Mouse (Mus musculus) adrenal gland, adult 2 months (tissue): ENCODE data around the gene Zdhhc12. TPM values are rescaled to one million over a fixed set of nuclear protein-coding genes. Genes with fewer than 3 reads are reported as not detected.
"Not testable (repeated sequence)": the region's sequence is repeated elsewhere in the genome, so short reads cannot be mapped to it uniquely, and the experiment has no call there.

Experiments
- DNase-seq: peaks from one replicate; pipeline ENCODE4 v3.0.0; 2021
- polyA plus RNA-seq: library from polyadenylated mRNA; depleted of rRNA; stranded (reverse); fragments of >200 nt; gene quantifications from 2 replicates; pipeline ENCODE4 v1.2.3, GENCODE M21; 2012; rRNA removed
- total RNA-seq, 2 experiments: library from RNA; stranded (reverse); gene quantifications; 2 replicates each; pipeline ENCODE4 v1.2.3; 2021

The Zdhhc12 gene
- total and polyA plus RNA-seq, 3 experiments: 16.2 to 120 (median 18.9) TPM

DNA sequence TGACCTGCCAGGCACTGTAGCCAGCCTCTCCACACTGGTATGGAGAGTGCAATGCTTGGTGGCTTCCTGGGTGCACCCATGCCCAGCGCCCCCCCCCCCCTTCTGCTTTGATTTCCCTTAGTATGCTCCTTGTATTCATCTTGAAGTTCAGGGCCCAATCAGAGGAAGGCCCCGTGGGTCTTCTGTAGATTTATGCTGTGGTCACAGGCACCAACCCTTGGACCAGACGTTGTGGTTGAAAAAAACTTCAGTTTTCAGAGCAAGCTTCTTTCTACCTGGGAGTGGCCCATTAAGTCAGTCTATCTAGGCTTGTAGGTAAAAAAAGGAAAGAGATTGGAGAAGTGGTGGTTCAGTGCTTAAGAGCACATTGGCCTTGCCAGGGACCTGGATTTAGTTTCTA, 29.7 kb downstream of the Zdhhc12 start:
- DNase-seq: no peak

DNA sequence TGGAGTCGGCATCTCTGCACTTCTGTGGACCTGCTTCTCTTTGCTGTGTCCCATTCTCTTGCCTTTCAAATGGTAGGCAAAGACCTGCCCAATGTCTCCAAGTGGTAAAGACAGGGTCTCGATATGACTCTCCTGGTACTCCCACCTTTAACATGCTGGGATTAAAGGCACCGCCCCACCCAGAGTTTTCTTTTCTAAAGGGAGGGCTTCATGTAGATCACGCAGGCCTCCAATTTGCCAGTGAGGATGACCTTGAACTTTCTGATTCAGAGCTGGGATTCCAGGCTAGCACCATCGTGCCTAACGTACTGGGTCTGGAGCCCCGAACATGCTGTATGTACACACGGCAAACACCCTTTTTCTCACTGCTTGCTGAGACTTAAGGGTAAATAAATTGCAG, 30.2 kb downstream of the Zdhhc12 start:
- peak; percentile 85 for DNase-seq

DNA sequence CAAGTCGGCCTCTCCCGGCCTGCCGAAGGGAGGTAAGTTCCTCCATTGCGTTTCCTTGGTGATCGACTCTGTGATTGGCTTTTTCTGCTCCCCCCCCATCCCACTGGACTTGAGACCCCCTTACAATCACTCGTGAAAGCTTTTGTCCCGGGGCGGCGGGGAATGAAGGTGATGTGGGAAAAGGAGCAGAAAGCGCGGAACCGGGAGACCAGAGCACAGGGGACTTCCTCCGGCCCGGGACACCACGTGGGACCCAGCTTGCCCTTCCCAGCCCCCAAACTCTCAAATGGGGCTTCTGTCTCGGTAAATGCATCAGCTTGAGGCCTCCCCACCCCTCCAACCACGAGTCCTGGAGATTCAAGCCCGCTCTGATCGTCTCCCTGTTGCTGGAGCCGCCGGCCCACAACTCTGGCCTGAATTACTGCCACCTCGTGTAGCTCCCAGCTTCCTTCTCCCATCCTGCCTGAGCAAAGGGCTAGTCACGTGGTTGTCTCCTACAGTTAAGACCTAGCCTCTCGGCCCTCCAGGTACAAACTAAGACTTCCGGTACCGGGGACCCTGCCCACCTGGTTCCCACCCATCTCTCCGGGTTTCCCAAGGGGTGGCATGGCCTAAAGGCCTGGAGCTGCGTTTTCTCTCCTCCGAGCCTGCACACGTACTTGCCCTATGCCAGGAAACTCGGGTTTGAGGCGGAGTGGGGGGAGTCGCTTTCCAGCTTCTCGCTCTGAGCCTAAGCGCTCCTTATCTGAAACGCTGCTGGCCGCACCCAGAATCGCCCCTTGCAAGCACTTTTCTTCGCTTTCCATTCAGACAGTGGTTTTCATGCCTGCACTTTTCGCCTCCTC, 31.0 kb downstream of the Zdhhc12 start:
- peak; percentile 88 for DNase-seq

DNA sequence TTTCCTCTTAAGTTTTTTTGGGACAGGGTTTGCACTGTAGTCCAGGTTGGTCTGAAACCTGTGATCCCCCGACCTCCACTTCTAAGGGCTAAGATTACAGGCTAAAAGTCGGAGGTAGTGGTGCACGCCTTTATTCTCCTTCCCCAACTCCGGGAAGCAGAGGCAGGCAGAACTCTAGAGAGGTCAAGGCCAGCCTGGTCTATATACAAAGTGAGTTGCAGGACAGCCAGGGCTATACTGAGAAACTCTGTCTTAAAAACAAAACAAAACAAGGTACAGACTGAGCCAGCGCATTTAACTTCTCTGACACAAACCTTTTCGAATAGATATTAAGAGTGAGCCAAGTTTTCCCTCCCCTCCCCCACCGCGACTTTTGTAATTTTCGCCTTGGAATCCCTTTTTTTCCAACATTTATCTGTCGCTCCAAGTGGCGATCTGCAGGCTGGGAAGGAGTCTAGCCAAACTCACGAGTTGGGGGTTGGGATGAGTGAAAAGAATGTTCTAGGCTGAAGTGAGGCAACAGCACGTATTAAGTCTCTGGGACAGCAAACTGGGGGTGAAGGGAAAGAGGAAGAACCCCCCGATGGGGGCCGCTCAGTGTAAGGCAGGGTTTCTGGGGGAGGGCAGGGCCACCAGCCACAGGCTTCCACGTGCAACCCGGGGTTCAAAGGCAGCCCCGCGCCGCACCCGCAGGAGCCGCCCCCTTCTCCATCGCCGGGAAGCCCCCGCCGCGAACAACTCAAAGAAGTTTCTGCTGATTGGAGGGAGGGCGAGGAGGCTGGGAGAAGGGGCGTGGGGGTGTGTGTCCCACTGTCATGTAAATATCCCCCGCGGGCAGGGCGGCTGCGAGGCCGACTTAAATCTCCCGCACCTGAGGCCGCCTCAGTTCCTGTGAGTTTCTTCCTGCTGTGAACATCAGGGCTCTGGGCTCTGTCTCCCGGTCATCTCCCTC, 32.0 kb downstream of the Zdhhc12 start:
- DNase-seq: peak; percentile 79

DNA sequence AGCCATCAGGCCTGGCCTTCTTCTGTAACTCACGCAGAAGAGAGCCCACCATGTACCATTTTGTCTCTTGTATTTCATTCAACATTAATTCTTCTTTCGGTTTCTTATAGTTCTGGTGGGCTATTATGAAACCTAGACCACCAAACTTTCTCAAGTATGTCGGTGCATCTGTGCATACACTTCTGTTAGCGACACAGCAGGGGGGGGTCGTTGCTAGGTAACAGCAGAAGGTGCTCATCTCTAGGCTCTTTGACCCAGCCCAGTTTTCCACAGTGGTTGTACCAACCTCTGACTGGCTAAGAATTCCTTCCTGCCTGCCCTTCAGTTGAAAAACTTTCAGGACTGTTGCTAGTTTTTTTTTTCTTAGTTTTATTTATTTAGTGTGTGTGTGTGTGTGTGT, 35.0 kb downstream of the Zdhhc12 start:
- no peak for DNase-seq

DNA sequence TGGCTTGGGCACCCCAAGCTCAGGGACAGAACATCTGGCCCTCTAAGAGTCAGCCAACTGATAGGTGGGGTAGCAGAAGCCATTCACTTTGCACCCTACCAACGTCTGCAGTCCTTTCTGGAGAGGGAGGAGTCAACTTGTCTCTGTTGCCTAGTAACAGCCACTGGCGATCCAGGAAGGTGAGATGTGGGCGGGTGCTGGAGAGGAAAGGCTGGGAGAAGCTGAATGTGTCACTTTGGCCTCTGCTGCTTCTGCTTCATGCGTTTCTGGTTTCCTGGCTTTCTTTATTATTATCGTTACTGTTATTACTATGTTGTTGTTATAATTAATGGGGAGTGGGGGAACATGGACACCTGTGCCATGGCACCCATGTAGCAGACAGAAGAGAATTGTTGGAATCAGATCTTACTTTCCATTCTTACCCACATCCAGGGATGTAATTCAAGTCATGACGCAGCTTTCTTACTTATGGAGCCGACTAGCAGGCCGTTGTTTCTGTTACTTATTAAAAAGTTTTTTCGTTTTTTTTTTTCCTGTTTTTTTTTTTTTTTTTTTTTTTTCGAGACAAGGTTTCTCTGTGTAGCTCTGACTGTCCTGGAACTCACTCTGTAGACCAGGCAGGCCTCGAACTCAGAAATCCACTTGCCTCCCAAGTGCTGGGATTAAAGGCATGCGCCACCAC, 36.1 kb downstream of the Zdhhc12 start, which contains the start of gene Set:
Gene Set, plus strand, starts transcription at position 156 of the 682 bp plus-strand sequence.
- DNase-seq: peak; percentile 71

DNA sequence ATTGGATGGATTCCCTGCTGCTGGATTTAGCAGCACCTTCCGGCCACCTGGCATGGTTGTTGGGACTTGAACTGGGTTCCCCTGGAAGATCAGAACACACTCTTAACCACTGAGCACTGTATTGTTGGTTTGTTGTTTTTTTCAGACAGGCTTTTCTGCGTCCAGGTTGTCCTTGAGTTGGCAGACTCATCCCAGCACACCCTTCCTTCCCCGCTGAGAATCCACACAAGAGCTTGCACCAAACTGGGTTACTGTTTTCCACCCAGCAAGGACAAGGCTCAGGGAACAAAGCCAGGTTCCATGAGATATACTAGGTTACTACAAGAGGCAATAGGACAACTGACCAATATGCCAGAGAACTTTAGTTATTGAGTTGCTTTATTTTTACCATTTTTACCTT, 36.7 kb downstream of the Zdhhc12 start:
- DNase-seq: peak; percentile 68

DNA sequence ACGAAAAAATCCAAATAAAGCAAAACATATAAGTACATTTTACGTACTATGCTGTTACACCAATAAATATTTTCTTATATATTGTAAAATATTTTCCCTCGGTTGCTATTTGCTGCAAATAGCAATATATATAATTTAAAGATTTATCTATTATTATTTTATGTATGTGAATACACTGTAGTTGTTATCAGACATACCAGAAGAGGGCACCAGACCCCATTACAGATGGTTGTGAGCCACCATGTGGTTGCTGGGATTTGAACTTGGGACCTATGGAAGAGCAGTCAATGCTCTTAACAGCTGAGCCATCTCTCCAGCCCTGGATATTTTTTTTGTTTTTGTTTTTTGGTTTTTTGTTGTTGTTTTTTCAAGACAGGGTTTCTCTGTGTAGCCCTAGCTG, 38.1 kb downstream of the Zdhhc12 start:
- not testable (repeated sequence) for DNase-seq

DNA sequence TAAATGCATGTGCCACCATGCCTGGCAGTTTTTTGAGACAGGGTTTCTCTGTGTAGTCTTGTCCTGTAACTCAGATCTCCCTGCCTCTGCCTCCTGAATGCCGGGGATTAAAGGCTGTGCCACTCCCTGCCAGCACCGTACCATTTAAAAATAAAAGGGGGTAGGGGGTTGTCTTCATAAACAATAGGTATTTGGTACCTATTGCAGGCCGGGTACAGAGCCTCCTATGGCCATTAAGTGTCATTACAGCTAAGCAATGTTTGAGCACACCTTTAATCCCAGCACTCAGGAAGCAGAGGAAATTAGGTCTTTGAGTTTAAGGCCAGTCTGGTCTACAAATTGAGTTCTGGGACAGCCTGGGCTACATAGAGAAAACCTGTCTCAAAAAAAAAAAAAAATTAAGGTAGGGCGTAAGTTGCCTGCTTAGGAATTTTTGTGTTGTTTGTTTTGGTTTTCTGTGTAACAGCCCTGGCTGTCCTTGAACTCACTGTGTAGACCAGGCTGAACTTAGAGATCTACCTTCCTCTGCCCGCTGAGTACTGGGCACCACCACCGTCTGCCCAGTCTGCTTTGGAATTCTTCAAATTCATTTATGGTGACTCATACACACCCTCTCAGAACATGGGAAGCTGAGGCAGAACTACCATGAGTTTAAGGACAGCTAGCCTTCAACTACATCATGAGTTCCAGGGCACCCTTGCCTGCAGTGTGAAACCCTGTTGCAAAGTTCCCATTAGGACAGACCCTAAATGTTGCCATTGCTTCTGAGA, 41.3 kb downstream of the Zdhhc12 start:
- no peak for DNase-seq

DNA sequence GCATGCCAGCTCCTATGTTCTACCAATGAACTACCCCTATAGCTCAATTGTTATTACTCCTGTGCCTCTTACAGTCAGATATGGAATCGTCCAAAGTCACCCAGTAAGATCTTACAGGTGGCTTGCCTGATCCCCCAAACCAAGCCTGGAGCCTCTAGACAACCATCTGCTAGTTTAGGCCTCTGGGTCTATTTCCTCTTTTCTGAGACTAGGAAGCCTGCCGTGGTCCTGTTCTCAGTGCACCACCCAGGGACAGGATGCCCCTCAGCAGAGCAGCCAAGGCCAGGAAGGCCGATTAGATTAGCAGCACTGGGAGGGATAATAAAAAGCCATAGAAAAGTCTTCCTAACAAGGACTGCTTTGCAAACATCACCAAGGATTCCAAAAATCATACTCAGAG, 43.6 kb downstream of the Zdhhc12 start:
- no peak for DNase-seq

DNA sequence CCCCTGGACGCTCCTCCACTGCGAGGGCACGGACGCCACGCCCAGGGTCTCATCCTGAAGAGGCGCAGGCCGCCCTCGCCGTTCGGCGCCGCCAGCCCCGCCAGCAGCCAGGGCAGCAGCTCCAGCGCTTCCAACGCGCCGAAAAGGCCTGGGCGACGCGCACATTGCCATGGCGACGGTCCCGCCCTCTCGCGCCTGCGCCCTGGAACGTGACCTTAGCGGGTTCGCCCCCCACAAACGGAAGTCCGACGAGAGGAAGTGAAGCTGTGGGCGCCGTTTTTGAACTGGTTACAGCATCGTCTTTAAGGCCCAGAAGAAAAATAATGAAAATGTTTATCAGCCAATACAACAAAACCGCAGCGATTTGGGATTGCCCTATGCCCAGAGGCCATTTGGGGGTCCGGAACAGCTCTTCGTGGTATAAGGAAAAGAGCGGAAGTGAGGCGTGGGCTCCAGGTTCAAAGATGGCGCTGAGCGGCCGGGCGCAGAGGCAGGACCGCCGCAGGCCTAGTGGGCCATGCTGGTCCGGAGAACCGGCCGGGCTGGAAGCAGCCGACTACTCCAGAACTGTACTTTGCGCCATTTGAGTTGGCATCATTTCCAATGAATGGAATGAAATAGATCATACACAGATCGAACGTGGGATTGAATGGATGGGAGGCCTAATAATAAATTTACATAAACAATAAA, 44.6 kb downstream of the Zdhhc12 start, which contains the start of gene Wdr34:
Gene Wdr34, minus strand, starts transcription at position 183 of the 690 bp plus-strand sequence.
- peak; percentile 99 for DNase-seq

DNA sequence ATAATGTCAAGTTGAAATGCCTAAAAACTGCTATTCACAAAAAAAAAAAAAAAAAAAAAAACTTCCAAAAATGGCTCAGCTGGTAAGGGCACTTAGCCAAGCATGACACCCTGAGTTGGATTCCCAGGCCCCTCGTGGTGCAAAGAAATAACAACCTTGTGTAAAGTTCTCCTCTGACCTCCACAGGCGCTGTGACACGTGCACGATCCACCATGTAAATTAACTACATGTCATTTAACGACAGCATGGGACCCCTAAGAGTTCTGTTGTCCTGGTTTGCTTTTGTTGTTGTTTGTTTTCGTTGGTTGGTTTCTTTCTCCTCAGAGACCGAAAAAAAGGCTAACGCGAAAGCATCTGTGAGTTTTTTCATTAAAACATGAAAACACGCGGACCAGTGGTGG, 45.3 kb downstream of the Zdhhc12 start:
- no peak for DNase-seq

DNA sequence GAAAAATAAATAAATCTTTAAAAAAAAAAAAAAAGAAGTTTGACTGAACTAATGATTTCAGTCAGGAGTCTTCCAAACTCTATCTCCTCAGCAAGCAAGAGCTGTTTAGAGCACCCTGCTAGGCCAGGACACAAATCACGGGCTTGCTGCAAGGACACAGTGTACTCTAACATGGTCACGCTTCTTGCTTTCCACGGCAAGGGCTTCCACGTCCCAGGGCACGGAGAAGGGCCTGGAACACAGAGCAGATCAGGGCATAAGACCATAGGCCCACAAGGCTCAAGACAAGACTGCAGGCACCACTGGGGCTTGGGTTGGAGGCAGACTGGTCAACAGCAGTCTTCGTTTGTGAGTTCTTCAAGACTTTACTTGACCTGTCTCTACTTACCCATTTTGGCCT, 46.3 kb downstream of the Zdhhc12 start:
- DNase-seq: no peak

DNA sequence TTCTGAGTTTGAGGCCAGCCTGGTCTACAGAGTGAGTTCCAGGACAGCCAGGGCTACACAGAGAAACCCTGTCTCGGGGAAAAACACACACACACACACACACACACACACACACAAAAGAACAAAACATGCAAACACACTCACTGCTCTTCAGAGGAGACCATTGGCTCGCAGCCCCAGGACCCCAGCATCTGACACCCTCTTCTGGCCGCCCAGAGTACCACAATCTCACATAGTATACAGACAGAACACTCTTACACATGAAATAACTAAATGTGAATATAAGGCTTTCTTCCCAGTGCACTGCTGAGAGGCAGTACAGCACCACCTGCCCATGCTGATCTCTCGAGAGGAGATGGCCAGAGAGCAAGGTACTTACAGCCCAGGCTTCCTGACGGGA, 48.9 kb downstream of the Zdhhc12 start:
- DNase-seq: no peak

DNA sequence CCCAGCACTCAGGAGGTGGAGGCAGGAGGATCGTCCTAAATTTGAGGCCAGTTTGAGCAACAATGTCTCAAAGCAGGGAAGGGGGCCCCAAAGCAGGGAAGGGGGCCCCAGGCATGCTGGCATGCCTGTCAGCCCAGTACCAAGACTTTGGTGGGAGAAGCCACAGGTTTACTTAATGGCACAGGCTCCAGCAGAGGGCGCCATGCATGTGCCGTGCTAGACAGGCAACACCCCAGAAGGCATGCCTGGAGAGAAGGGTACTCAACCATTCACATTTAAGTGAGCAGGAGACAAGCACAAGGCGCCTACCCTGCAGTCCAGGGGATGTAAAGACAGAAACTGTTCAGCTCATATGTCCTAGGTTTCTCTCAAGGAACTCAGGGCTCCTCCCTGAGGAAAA, 51.0 kb downstream of the Zdhhc12 start:
- DNase-seq: peak; percentile 76

Other genes with a start within 250 kb of the Zdhhc12 start
- 10 to 100 TPM in 1 of 2 experiments, 1 to 10 TPM in 1; 5.3 to 19.1 TPM for gene Cercam, start 224.5 kb downstream of the Zdhhc12 start, total RNA-seq
- gene Cercam, start 224.5 kb downstream of the Zdhhc12 start, polyA plus RNA-seq: 25.3 and 26.6 TPM in 2 replicates
- gene Odf2, start 204.4 kb downstream of the Zdhhc12 start, total RNA-seq: 10 to 100 TPM; 32.8 to 35.7 TPM
- gene Odf2, start 204.4 kb downstream of the Zdhhc12 start, polyA plus RNA-seq: 27.8 and 29.6 TPM in 2 replicates
- gene Gle1, start 158.2 kb downstream of the Zdhhc12 start, total RNA-seq: 10 to 100 TPM; 33.0 to 33.5 TPM
- gene Gle1, start 158.2 kb downstream of the Zdhhc12 start, polyA plus RNA-seq: 9.5 and 12.2 TPM in 2 replicates
- gene Sptan1, start 128.1 kb downstream of the Zdhhc12 start, total RNA-seq: 100 to 1,000 TPM; 192 to 206 TPM
- 70.2 and 77.0 TPM in 2 replicates for gene Sptan1, start 128.1 kb downstream of the Zdhhc12 start, polyA plus RNA-seq
- 10 to 100 TPM; 14.7 to 22.0 TPM for gene Wdr34, start 44.8 kb downstream of the Zdhhc12 start, total RNA-seq
- gene Wdr34, start 44.8 kb downstream of the Zdhhc12 start, polyA plus RNA-seq: 59.2 and 62.5 TPM in 2 replicates
- 100 to 1,000 TPM; 202 to 236 TPM for gene Set, start 36.3 kb downstream of the Zdhhc12 start, total RNA-seq
- 94.3 and 101 TPM in 2 replicates for gene Set, start 36.3 kb downstream of the Zdhhc12 start, polyA plus RNA-seq
- gene Pkn3, start 16.0 kb downstream of the Zdhhc12 start, total RNA-seq: 1 to 10 TPM; 4.7 to 6.2 TPM
- gene Pkn3, start 16.0 kb downstream of the Zdhhc12 start, polyA plus RNA-seq: 5.5 and 8.8 TPM in 2 replicates
- gene Zer1, start 30.9 kb upstream of the Zdhhc12 start, total RNA-seq: 10 to 100 TPM; 35.0 to 40.2 TPM
- gene Zer1, start 30.9 kb upstream of the Zdhhc12 start, polyA plus RNA-seq: 91.0 and 95.5 TPM in 2 replicates
- gene Tbc1d13, start 40.1 kb upstream of the Zdhhc12 start, total RNA-seq: 10 to 100 TPM; 47.8 to 55.2 TPM
- gene Tbc1d13, start 40.1 kb upstream of the Zdhhc12 start, polyA plus RNA-seq: 60.2 and 69.7 TPM in 2 replicates
- 10 to 100 TPM; 29.2 to 42.5 TPM for gene Endog, start 77.8 kb upstream of the Zdhhc12 start, total RNA-seq
- 134 and 158 TPM in 2 replicates for gene Endog, start 77.8 kb upstream of the Zdhhc12 start, polyA plus RNA-seq
- 10 to 100 TPM; 18.7 to 23.6 TPM for gene Spout1, start 84.8 kb upstream of the Zdhhc12 start, total RNA-seq
- gene Spout1, start 84.8 kb upstream of the Zdhhc12 start, polyA plus RNA-seq: 28.5 and 36.4 TPM in 2 replicates
- gene Kyat1, start 112.2 kb upstream of the Zdhhc12 start, total RNA-seq: 10 to 100 TPM; 22.1 to 23.9 TPM
- 28.7 and 37.3 TPM in 2 replicates for gene Kyat1, start 112.2 kb upstream of the Zdhhc12 start, polyA plus RNA-seq
- 10 to 100 TPM; 59.3 to 65.7 TPM for gene Lrrc8a, start 144.1 kb upstream of the Zdhhc12 start, total RNA-seq
- 40.5 and 44.8 TPM in 2 replicates for gene Lrrc8a, start 144.1 kb upstream of the Zdhhc12 start, polyA plus RNA-seq
- 1 to 10 TPM in 1 of 2 experiments, under 1 TPM in 1; 0.97 to 1.9 TPM for gene Gm28035, start 146.9 kb upstream of the Zdhhc12 start, total RNA-seq
- 14.0 and 15.0 TPM in 2 replicates for gene Gm28035, start 146.9 kb upstream of the Zdhhc12 start, polyA plus RNA-seq
- 10 to 100 TPM; 17.5 to 18.0 TPM for gene Phyhd1, start 172.6 kb upstream of the Zdhhc12 start, total RNA-seq
- gene Phyhd1, start 172.6 kb upstream of the Zdhhc12 start, polyA plus RNA-seq: 8.5 and 18.3 TPM in 2 replicates
- not detected for gene Gm28038, start 187.4 kb upstream of the Zdhhc12 start, total RNA-seq
- not detected in 2 replicates for gene Gm28038, start 187.4 kb upstream of the Zdhhc12 start, polyA plus RNA-seq
- 10 to 100 TPM; 39.5 to 61.5 TPM for gene Dolk, start 192.7 kb upstream of the Zdhhc12 start, total RNA-seq
- 39.0 and 42.2 TPM in 2 replicates for gene Dolk, start 192.7 kb upstream of the Zdhhc12 start, polyA plus RNA-seq
- gene Nup188, start 192.7 kb upstream of the Zdhhc12 start, total RNA-seq: 10 to 100 TPM; 24.9 to 31.1 TPM
- gene Nup188, start 192.7 kb upstream of the Zdhhc12 start, polyA plus RNA-seq: 54.4 and 66.6 TPM in 2 replicates